Mouse (Mus musculus): ENCODE data around the gene Ate1. TPM values are rescaled to one million over a fixed set of nuclear protein-coding genes. Genes with fewer than 3 reads are reported as not detected.
"Not testable (repeated sequence)": the region's sequence is repeated elsewhere in the genome, so short reads cannot be mapped to it uniquely, and the experiment has no call there.

Ate1 gene
- polyA plus RNA-seq, 1 experiment from 2014 or later = 49.3 TPM

- no peaks in the 10 kb centered on the region for H3K9me3 ChIP-seq (replicated peaks; ENCODE audit: control insufficient read depth, low read length)
- H3K36me3 ChIP-seq (ENCODE audit: control insufficient read depth, insufficient read depth) = no peaks in the 10 kb centered on the region
- H3K4me1 ChIP-seq (ENCODE audit: control insufficient read depth, insufficient read depth, low read length) = no peaks in the 10 kb centered on the region
- H3K9ac ChIP-seq (ENCODE audit: low read length) = no peak overlapping the region
- H3K4me2 ChIP-seq (ENCODE audit: low read depth, low read length) = no peak overlapping the region
- H3K27ac ChIP-seq (ENCODE audit: low read length) = no peak overlapping the region
- no peaks in the 10 kb centered on the region for H3K27me3 ChIP-seq (ENCODE audit: control insufficient read depth, insufficient read depth, low read length)
- no peak for ATAC-seq (replicated peaks; ENCODE audit: extremely low read depth, insufficient read depth, low FRiP score)
- no peak overlapping the region for H3K4me3 ChIP-seq (ENCODE audit: low read length)
- WGBS = 94% methylated on average over 2 of the region's 2 CpGs
Measured at GRCm38 (mm10) chr7:130394697-130395096, 125.5 kb downstream of the Ate1 start.

GRCm38 (mm10) chr7:130390060-130390459, 130.1 kb downstream of the Ate1 start:
- not testable (repeated sequence) for H3K36me3 ChIP-seq (ENCODE audit: control insufficient read depth, insufficient read depth); H3K9me3 ChIP-seq (replicated peaks; ENCODE audit: control insufficient read depth, low read length); H3K27me3 ChIP-seq (ENCODE audit: control insufficient read depth, insufficient read depth, low read length); ATAC-seq (replicated peaks; ENCODE audit: extremely low read depth, insufficient read depth, low FRiP score); H3K9ac ChIP-seq (ENCODE audit: low read length); H3K4me3 ChIP-seq (ENCODE audit: low read length); H3K27ac ChIP-seq (ENCODE audit: low read length); H3K4me2 ChIP-seq (ENCODE audit: low read depth, low read length); H3K4me1 ChIP-seq (ENCODE audit: control insufficient read depth, insufficient read depth, low read length)
- WGBS = 98% methylated on average over 1 of the region's 1 CpGs

GRCm38 (mm10) chr7:130386308-130386707, 133.9 kb downstream of the Ate1 start:
- 79% methylated on average over 3 of the region's 3 CpGs for WGBS
- H3K9me3 ChIP-seq (replicated peaks; ENCODE audit: control insufficient read depth, low read length) = no peaks in the 10 kb centered on the region
- H3K27ac ChIP-seq (ENCODE audit: low read length) = no peak overlapping the region
- H3K9ac ChIP-seq (ENCODE audit: low read length) = no peak overlapping the region
- 0 out of 2 replicates have a peak, but pooled peaks cover 4% of the 10 kb centered on the region for H3K36me3 ChIP-seq (ENCODE audit: control insufficient read depth, insufficient read depth)
- H3K4me2 ChIP-seq (ENCODE audit: low read depth, low read length) = no peak overlapping the region
- H3K4me3 ChIP-seq (ENCODE audit: low read length) = no peak overlapping the region
- H3K27me3 ChIP-seq (ENCODE audit: control insufficient read depth, insufficient read depth, low read length) = no peaks in the 10 kb centered on the region
- ATAC-seq (replicated peaks; ENCODE audit: extremely low read depth, insufficient read depth, low FRiP score) = no peak
- H3K4me1 ChIP-seq (ENCODE audit: control insufficient read depth, insufficient read depth, low read length) = no peaks in the 10 kb centered on the region

- no peak for ATAC-seq (replicated peaks; ENCODE audit: extremely low read depth, insufficient read depth, low FRiP score)
- 92% methylated on average over 8 of the region's 8 CpGs for WGBS
Measured at GRCm38 (mm10) chr7:130385732-130386294, 134.4 kb downstream of the Ate1 start.

GRCm38 (mm10) chr7:130382126-130382525, 138.0 kb downstream of the Ate1 start:
- Histone ChIP-seq H3K4me1 (ENCODE audit: control insufficient read depth, insufficient read depth, low read length) (no peaks in the 10 kb centered on the region), H3K9me3 (replicated peaks; ENCODE audit: control insufficient read depth, low read length) (no peaks in the 10 kb centered on the region), H3K36me3 (ENCODE audit: control insufficient read depth, insufficient read depth) (0 out of 2 replicates have a peak, but pooled peaks cover 4% of the 10 kb centered on the region), H3K4me3 (ENCODE audit: low read length) (no peak overlapping the region), H3K27me3 (ENCODE audit: control insufficient read depth, insufficient read depth, low read length) (no peaks in the 10 kb centered on the region), H3K9ac (ENCODE audit: low read length) (no peak overlapping the region), H3K4me2 (ENCODE audit: low read depth, low read length) (no peak overlapping the region), H3K27ac (ENCODE audit: low read length) (no peak overlapping the region)
- 97% methylated on average over 13 of the region's 13 CpGs for WGBS
- no peak for ATAC-seq (replicated peaks; ENCODE audit: extremely low read depth, insufficient read depth, low FRiP score)

More at GRCm38 (mm10) chr7:130385732-130386294, 134.4 kb downstream of the Ate1 start:
- Histone ChIP-seq H3K36me3 (ENCODE audit: control insufficient read depth, insufficient read depth) (0 out of 2 replicates have a peak, but pooled peaks cover 4% of the 10 kb centered on the region), H3K4me1 (ENCODE audit: control insufficient read depth, insufficient read depth, low read length) (no peaks in the 10 kb centered on the region), H3K4me3 (ENCODE audit: low read length) (no peak overlapping the region), H3K9ac (ENCODE audit: low read length) (no peak overlapping the region), H3K27ac (ENCODE audit: low read length) (no peak overlapping the region), H3K9me3 (replicated peaks; ENCODE audit: control insufficient read depth, low read length) (no peaks in the 10 kb centered on the region), H3K4me2 (ENCODE audit: low read depth, low read length) (no peak overlapping the region), H3K27me3 (ENCODE audit: control insufficient read depth, insufficient read depth, low read length) (no peaks in the 10 kb centered on the region)

- Histone ChIP-seq H3K9me3 (replicated peaks; ENCODE audit: control insufficient read depth, low read length) (no peaks in the 10 kb centered on the region), H3K27me3 (ENCODE audit: control insufficient read depth, insufficient read depth, low read length) (no peaks in the 10 kb centered on the region), H3K4me3 (ENCODE audit: low read length) (no peak overlapping the region), H3K27ac (ENCODE audit: low read length) (no peak overlapping the region), H3K4me2 (ENCODE audit: low read depth, low read length) (no peak overlapping the region), H3K36me3 (ENCODE audit: control insufficient read depth, insufficient read depth) (0 out of 2 replicates have a peak, but pooled peaks cover 2% of the 10 kb centered on the region), H3K9ac (ENCODE audit: low read length) (no peak overlapping the region), H3K4me1 (ENCODE audit: control insufficient read depth, insufficient read depth, low read length) (no peaks in the 10 kb centered on the region)
- no peak for ATAC-seq (replicated peaks; ENCODE audit: extremely low read depth, insufficient read depth, low FRiP score)
- WGBS = 88% methylated on average over 8 of the region's 8 CpGs
Measured at GRCm38 (mm10) chr7:130381387-130381951, 138.7 kb downstream of the Ate1 start.

- no peak for ATAC-seq (replicated peaks; ENCODE audit: extremely low read depth, insufficient read depth, low FRiP score)
- 0 out of 2 replicates have a peak, but pooled peaks cover 2% of the 10 kb centered on the region for H3K36me3 ChIP-seq (ENCODE audit: control insufficient read depth, insufficient read depth)
- H3K27ac ChIP-seq (ENCODE audit: low read length) = no peak overlapping the region
- H3K27me3 ChIP-seq (ENCODE audit: control insufficient read depth, insufficient read depth, low read length) = no peaks in the 10 kb centered on the region
- no peaks in the 10 kb centered on the region for H3K9me3 ChIP-seq (replicated peaks; ENCODE audit: control insufficient read depth, low read length)
- H3K4me2 ChIP-seq (ENCODE audit: low read depth, low read length) = no peak overlapping the region
- no peak overlapping the region for H3K9ac ChIP-seq (ENCODE audit: low read length)
- WGBS = 85% methylated on average over 8 of the region's 8 CpGs
- H3K4me3 ChIP-seq (ENCODE audit: low read length) = no peak overlapping the region
- no peaks in the 10 kb centered on the region for H3K4me1 ChIP-seq (ENCODE audit: control insufficient read depth, insufficient read depth, low read length)
Measured at GRCm38 (mm10) chr7:130380769-130381355, 139.3 kb downstream of the Ate1 start.

- H3K4me1 ChIP-seq (ENCODE audit: control insufficient read depth, insufficient read depth, low read length) = no peaks in the 10 kb centered on the region
- ATAC-seq (replicated peaks; ENCODE audit: extremely low read depth, insufficient read depth, low FRiP score) = no peak
- WGBS = 94% methylated on average over 7 of the region's 7 CpGs
Measured at GRCm38 (mm10) chr7:130380367-130380766, 139.8 kb downstream of the Ate1 start.

GRCm38 (mm10) chr7:130379886-130380285, 140.3 kb downstream of the Ate1 start:
- 94% methylated on average over 5 of the region's 5 CpGs for WGBS
- Histone ChIP-seq H3K36me3 (ENCODE audit: control insufficient read depth, insufficient read depth) (0 out of 2 replicates have a peak, but pooled peaks cover 2% of the 10 kb centered on the region), H3K4me1 (ENCODE audit: control insufficient read depth, insufficient read depth, low read length) (no peaks in the 10 kb centered on the region), H3K9ac (ENCODE audit: low read length) (no peak overlapping the region), H3K9me3 (replicated peaks; ENCODE audit: control insufficient read depth, low read length) (no peaks in the 10 kb centered on the region), H3K4me2 (ENCODE audit: low read depth, low read length) (no peak overlapping the region), H3K27me3 (ENCODE audit: control insufficient read depth, insufficient read depth, low read length) (no peaks in the 10 kb centered on the region), H3K4me3 (ENCODE audit: low read length) (no peak overlapping the region), H3K27ac (ENCODE audit: low read length) (no peak overlapping the region)
- ATAC-seq (replicated peaks; ENCODE audit: extremely low read depth, insufficient read depth, low FRiP score) = no peak

More at GRCm38 (mm10) chr7:130380367-130380766, 139.8 kb downstream of the Ate1 start:
- H3K27me3 ChIP-seq (ENCODE audit: control insufficient read depth, insufficient read depth, low read length) = no peaks in the 10 kb centered on the region
- no peak overlapping the region for H3K27ac ChIP-seq (ENCODE audit: low read length)
- 0 out of 2 replicates have a peak, but pooled peaks cover 2% of the 10 kb centered on the region for H3K36me3 ChIP-seq (ENCODE audit: control insufficient read depth, insufficient read depth)
- H3K4me2 ChIP-seq (ENCODE audit: low read depth, low read length) = no peak overlapping the region
- H3K4me3 ChIP-seq (ENCODE audit: low read length) = no peak overlapping the region
- H3K9me3 ChIP-seq (replicated peaks; ENCODE audit: control insufficient read depth, low read length) = no peaks in the 10 kb centered on the region
- H3K9ac ChIP-seq (ENCODE audit: low read length) = no peak overlapping the region

All from heart, embryonic 16.5 days (tissue).